Mouse (Mus musculus) spleen, adult 12 weeks (tissue): ENCODE measurements at regions not wholly inside any gene's neighbourhood (a gene's known extent, or its start where the extent isn't known, plus 50 kb on each side); places are given as distances from the start of the nearest gene placed in this dataset.

Experiments used
- DNase-seq: peaks from one replicate; pipeline ENCODE4 v3.0.0; 2022; ENCODE audit warnings: low spot score

DNA sequence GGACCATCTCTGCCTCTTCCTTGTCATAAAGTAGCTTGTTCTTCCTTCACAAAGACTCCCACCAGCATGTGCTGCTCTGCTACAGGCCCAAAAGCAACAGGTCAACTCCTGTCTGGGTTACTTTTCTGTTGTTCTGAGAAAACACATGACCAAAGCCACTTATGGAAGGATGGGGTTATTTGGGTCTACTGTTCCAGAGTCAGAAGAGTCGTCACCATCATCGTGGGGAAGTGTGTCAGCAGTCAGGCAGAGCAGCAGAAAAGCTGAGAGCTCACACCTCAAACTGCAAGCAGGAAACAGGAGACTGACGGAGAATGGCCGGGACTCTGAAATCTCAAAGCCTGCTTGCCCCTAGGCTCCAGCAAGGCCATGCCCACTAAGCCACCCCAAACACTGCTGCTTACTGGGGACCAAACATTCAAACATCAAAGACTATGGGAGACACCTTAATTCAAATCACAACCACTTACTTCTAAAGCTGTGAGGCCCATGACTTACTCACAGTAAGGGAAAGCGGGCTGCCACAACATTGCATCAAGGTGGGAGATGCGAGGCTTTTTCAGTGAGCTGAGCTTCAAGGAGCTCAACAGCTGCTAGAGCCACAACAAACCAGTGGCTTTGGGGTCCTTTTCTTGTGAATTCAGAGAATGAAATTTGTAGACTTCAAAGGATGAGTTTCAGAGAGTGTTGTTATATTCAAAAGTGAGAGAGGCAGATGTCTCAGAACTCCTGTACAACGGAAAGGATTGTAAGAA, 96.6 kb upstream of the Hs6st1 start:
- no peak for DNase-seq

GRCm38 (mm10) chr1:35972190-35972584, 96.0 kb upstream of the Hs6st1 start:
- no peak for DNase-seq

DNA sequence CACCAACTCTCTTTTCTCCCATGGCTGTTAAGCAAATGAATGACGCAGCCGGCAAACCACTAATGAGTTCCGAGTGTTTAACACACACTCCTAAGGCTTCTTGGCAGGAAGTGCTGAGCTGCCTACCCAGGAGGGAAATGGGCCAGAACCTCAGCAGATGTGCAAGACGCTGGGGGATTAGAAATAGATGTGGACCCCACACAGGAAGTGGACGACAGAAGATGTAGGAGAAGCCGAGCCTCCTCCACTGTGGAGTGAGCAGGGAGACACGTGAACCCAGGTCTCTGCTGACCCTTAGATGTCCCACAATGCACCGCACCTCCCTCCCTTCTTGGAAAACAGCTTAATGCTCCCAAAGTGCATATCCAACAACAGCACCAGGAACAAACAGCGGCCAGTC, 94.8 kb upstream of the Hs6st1 start:
- no peak for DNase-seq

- DNase-seq = no peak
Measured at GRCm38 (mm10) chr1:35975611-35976208, 92.5 kb upstream of the Hs6st1 start.

GRCm38 (mm10) chr1:35976528-35976927, 91.7 kb upstream of the Hs6st1 start:
- DNase-seq = no peak

- DNase-seq = no peak
Measured at GRCm38 (mm10) chr1:35978116-35978515, 90.1 kb upstream of the Hs6st1 start.

GRCm38 (mm10) chr1:35978766-35979165, 89.4 kb upstream of the Hs6st1 start:
- DNase-seq = no peak

GRCm38 (mm10) chr1:35981226-35981625, 87.0 kb upstream of the Hs6st1 start:
- no peak for DNase-seq

DNA sequence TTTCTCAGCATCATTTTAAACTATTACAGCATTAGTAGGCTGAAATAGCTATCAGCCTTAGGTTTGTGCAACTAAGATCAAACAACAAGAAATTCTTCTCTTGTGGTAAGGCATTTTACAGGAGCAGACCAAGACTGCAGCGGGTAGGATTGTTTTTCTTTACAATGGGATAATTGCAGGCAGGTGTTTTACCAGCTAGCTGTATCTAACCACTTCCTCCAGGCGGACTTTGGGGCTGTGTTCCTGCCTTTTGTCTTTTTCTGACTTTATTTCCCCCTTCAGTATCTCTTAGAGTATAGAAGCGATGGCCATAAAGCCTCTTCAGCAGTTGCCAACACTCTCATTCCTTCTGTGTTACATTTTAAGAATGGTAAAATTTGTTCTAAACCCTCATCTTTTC, 84.8 kb upstream of the Hs6st1 start:
- no peak for DNase-seq

DNA sequence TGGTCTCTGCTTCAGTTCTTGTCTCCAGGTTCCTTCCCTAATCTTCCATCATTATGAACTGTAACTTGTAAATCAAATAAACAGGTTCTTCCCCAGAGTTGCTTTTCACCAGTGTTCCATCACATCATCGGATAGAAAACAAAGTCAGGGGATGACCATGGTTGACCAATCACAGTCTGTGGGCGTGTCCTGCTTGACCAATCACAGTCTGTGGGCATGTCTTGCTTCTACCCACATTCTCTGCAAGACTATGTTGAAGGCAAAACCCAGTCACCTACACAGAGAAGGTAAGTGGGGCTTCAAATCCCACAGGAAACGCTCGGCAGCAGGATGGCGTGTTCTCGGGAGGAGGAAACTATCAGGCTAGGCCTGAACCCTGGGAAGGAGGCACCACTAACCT, 82.9 kb upstream of the Hs6st1 start:
- no peak for DNase-seq

- DNase-seq = no peak
Measured at GRCm38 (mm10) chr1:35986666-35987065, 81.5 kb upstream of the Hs6st1 start.

GRCm38 (mm10) chr1:35992227-35992909, 75.8 kb upstream of the Hs6st1 start:
- no peak for DNase-seq

DNA sequence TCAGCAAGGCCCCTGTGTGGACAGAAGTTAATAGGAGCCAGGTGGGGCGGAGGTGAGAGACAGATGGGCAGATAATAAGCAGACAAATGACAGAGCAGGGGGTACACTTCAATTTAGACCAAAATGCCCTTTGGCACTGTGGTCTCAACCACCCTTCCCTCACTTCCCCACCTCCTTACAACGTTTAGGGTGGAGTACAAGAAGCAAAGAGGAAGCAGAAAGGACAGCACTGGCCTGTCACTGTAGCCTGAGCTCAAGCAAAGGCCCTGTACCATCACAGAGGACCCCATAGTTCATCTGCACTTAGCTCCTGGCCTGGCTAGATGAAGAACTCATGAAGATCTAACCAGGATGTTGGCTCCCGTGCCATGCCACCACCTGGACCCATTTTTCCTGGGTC, 75.3 kb upstream of the Hs6st1 start:
- no peak for DNase-seq

GRCm38 (mm10) chr1:35995691-35996090, 72.5 kb upstream of the Hs6st1 start:
- DNase-seq = no peak

DNA sequence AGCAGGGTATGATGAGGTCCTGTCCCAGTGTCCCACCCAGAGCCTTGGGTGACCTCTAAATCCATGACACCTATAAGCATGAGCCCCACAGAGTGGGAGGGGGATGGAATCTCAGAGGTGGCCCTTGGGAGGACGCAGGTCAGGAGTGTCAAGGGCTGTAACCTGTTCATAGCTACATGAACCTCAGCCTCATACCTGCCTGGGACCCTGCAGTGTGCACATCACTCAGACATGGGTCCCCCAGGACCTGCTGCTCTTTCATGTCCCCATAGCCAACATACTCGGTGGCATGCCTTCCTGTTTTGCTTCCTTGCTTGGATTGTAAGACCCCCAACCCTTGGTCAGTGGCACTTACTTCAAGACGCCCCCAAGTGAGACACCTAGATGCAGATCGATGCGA, 66.9 kb upstream of the Hs6st1 start:
- no peak for DNase-seq

DNA sequence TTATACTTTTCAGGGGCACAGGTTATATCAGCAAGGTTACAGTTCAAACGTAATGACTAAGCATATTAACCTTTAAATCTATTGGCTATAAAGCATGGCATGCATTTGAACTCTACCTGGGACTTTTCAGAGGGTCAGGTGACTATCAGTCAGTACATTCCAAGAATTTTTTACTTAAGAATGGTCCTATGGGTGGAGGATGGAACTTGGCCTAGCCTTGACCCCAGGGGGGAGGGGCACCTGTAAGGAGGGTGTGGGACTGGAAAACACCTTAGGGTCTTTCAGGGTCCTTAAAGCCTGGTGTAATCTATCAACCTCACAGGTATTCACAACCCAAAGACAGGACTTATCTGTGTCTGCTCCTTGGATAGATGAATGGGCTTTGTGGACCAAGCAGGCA, 66.4 kb upstream of the Hs6st1 start:
- no peak for DNase-seq

DNA sequence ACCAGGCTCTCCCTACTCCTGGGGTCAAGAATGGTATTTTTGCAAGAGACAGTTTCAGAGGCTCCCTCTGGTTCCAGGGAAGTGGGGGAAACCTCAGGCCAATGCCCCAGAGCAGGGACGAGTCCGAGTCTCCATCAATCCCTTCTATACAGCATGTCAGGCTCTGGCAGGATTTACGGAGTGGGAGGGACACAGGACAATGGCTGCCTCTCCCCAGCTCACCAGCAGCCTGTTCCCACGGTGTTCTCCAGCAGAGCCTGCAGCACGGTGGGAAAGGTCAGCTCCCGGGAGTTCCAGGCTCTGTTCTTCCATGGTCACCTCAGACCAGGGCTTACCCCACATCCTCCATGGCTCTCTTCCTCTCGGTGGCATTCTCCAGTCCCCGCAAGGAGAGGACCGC, 64.6 kb upstream of the Hs6st1 start:
- DNase-seq = no peak

DNA sequence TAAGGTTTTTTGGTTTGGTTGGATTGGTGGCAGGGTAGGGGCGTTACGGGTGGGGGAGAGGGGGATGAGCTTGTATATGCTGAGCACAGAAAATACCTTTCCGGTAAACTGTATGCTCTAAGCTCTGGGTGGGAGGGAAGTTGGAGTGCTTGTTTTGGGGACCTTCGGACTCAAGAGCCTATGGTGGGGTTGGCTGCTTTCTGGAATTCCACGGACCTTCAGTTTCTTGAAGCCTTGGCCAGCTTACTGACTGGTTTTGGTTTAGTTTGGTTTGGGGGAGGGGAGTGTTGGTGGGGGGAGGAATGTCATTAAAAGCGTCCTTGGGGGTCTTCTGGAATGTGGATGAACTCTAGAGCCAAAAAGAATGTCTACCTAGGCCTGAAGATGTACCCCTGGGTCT, 59.6 kb upstream of the Hs6st1 start:
- no peak for DNase-seq

GRCm38 (mm10) chr1:36009010-36009619, 59.1 kb upstream of the Hs6st1 start:
- no peak for DNase-seq

DNA sequence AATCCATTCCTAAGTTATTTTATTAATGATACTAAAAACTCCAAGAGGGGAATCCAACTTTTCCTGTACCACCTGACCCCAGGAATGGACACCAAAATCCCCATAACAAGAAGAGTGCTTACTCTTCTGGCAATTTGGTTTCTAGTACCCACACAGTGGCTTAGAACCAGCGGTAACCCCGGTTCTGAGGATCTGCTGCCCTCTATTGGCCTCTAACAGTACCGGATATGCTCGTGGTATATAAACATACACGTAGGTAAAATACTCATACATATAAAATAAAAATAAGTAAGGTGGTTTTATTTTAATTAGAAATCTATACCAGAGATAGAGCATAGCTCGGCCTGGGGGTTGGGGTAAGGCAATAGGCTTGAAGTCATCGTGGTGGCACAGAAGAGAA, 58.0 kb upstream of the Hs6st1 start:
- DNase-seq = no peak

DNA sequence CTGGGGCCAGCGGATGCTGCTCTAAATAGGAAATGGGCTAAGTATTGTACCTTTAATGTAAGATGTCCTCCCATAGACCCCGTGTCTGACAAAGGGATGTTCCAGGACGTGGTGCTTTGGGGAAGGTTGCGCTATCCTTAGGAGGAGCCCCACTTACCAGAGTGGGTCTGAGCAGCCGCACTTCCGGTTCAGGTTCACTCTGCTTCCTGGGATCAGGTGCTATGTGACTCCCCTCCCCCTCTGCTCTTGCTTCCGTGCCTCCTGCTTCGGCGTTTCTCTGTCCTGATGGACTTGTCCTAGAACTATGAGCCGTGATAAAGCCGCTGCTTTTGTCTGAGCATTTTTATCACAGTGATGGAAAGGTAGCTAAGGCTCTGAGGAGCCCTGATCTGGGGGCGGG, 57.4 kb upstream of the Hs6st1 start:
- no peak for DNase-seq

DNA sequence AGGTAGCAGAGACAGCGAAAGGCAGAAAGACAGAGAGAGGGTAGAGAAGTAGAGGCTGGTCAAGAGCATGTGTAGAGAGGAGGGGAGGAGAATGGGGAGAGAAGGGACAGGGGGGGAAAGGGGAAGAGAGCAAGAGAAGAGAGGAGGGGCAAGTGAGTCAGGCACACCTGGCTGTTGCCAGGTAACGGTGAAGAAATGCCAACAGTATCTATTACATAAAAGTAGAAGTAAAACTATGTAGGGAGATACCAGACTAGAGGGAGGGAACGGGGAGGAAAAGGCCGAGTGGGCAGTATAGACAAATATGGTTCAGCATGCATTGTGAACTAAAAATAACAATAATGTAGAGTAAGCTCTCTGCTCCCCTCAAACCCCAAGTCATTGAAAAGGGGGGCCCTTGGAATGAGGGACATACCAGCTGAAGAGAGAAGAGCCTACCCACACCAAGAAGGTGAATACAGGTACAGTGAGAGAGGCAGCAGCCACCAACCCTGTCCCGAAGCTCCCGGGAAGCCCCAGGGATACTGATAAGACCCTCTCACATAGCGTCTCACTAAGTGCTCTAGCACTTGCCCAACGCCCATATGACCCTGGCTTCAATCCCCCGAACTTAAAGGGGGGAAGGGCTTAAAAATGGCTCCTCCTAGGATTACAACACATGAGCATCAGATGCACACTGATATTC, 56.0 kb upstream of the Hs6st1 start:
- DNase-seq = no peak
